Mouse (Mus musculus) heart, adult 11 months (tissue): ENCODE measurements around the gene Grb10.
A peak's percentile ranks its signal among the peaks of the same experiment; 100 is the strongest.

Experiments
- DNase-seq: peaks from one replicate; pipeline ENCODE4 v3.0.0; 2022

Grb10 gene

GRCm38 (mm10) chr11:11966220-11966619 is 72.3 kb downstream of the Grb10 start:
- DNase-seq = peak; percentile 93

- peak; percentile 99 for DNase-seq
These were observed 72.9 kb downstream of the Grb10 start for GRCm38 (mm10) chr11:11965501-11966125.

GRCm38 (mm10) chr11:11964729-11965128 is 73.8 kb downstream of the Grb10 start:
- DNase-seq = peak; percentile 95

GRCm38 (mm10) chr11:11963587-11963986 is 74.9 kb downstream of the Grb10 start:
- peak; percentile 87 for DNase-seq

GRCm38 (mm10) chr11:11963065-11963464 is 75.4 kb downstream of the Grb10 start:
- DNase-seq = peak; percentile 53

GRCm38 (mm10) chr11:11962629-11962954 is 75.9 kb downstream of the Grb10 start:
- peak; percentile 93 for DNase-seq

GRCm38 (mm10) chr11:11961917-11962628 is 76.4 kb downstream of the Grb10 start:
- DNase-seq = peak; percentile 95

- DNase-seq = no peak
These were observed 77.6 kb downstream of the Grb10 start for GRCm38 (mm10) chr11:11960858-11961257.

- DNase-seq = peak; percentile 23
These were observed 78.3 kb downstream of the Grb10 start for GRCm38 (mm10) chr11:11960227-11960626.

- peak; percentile 55 for DNase-seq
These were observed 80.0 kb downstream of the Grb10 start for GRCm38 (mm10) chr11:11958479-11958878.

- peak; percentile 51 for DNase-seq
These were observed 80.5 kb downstream of the Grb10 start for GRCm38 (mm10) chr11:11958061-11958361.

- peak; percentile 62 for DNase-seq
These were observed 81.0 kb downstream of the Grb10 start for GRCm38 (mm10) chr11:11957211-11958060.

GRCm38 (mm10) chr11:11955783-11956182 is 82.7 kb downstream of the Grb10 start:
- no peak for DNase-seq

- DNase-seq = peak; percentile 71
These were observed 83.9 kb downstream of the Grb10 start for GRCm38 (mm10) chr11:11954606-11955005.

- peak; percentile 67 for DNase-seq
These were observed 84.4 kb downstream of the Grb10 start for GRCm38 (mm10) chr11:11954115-11954438.

- peak; percentile 86 for DNase-seq
These were observed 84.9 kb downstream of the Grb10 start for GRCm38 (mm10) chr11:11953364-11954114.

GRCm38 (mm10) chr11:11952569-11952968 is 85.9 kb downstream of the Grb10 start:
- peak; percentile 80 for DNase-seq

- DNase-seq = peak; percentile 84
These were observed 89.5 kb downstream of the Grb10 start for GRCm38 (mm10) chr11:11948988-11949365.

- peak; percentile 75 for DNase-seq
These were observed 90.0 kb downstream of the Grb10 start for GRCm38 (mm10) chr11:11948321-11948987.

GRCm38 (mm10) chr11:11947857-11948256 is 90.6 kb downstream of the Grb10 start:
- no peak for DNase-seq

GRCm38 (mm10) chr11:11945766-11946165 is 92.7 kb downstream of the Grb10 start:
- DNase-seq = peak; percentile 57

GRCm38 (mm10) chr11:11944814-11945213 is 93.7 kb downstream of the Grb10 start:
- peak; percentile 58 for DNase-seq

- peak; percentile 35 for DNase-seq
These were observed 94.5 kb downstream of the Grb10 start for GRCm38 (mm10) chr11:11944082-11944349.
